Mouse (Mus musculus): Measurements from ENCODE around the gene Dlx5. TPM values are rescaled to one million over a fixed set of nuclear protein-coding genes. Genes with fewer than 3 reads are reported as not detected.

The Dlx5 gene
- polyA plus RNA-seq, 1 experiment: 4.3 TPM

GRCm38 (mm10) chr6:6870876-6871420 is 10.9 kb downstream of the Dlx5 start:
- Histone ChIP-seq H3K4me1 (ENCODE audit: control insufficient read depth, insufficient read depth, low read length) (no peaks in the 10 kb centered on the region; the same call in 1 of the 2 replicates), H3K27me3 (ENCODE audit: control insufficient read depth, insufficient read depth, low read length) (peaks cover 2% of the 10 kb centered on the region), H3K27ac (ENCODE audit: control insufficient read depth, insufficient read depth, low read depth, low read length) (no peak overlapping the region), H3K36me3 (ENCODE audit: control insufficient read depth, insufficient read depth, low read length) (no peaks in the 10 kb centered on the region), H3K4me3 (ENCODE audit: control insufficient read depth, low read depth, low read length) (no peak overlapping the region)
- TF ChIP-seq CTCF (IDR thresholded peaks at IDR 0.05; ENCODE audit: control insufficient read depth, insufficient read depth, insufficient replicate concordance, low read depth, low read length): no peak
- no peak for TF ChIP-seq POLR2A (IDR thresholded peaks at IDR 0.05; ENCODE audit: control insufficient read depth, low read depth, low read length)

DNA sequence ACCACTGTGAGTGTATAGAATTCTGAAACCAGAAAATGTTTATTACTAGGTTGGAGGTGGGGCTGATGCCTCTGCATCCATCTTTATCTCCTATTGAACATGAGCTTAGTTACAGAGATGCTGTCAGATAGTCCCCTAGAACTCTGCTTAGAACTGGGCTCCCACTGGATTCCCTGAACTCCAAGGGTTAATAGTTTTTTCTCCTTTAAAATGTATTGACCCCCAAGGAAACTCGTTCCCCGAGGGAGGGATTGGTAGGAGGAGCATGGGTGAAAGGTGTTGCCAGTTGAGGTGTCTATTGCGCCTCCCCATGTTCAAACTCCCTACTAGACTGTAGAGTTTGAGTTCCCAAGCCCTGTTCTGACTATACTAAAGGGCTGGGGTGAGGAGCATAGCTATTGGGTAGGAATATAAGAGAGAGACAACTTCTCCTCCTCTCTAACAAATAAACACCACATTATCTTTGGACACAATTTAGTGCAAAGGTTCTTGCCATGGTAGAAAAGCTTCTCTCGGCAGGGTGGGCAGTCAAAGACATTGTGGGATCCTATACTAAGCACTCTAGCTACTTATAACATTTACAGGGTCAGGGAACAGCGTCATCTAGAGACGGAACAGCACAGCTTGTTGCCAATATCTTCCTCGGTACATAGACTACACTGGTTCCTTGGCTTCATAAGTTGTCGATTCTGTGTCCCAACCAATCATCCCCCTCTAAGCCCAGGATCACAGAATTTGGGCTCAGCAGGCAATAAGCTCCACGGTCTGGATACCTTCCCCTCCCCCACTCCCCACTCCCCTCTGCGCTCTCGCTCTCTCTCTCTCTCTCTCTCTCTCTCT is 11.7 kb downstream of the Dlx5 start:
- Histone ChIP-seq H3K36me3 (ENCODE audit: control insufficient read depth, insufficient read depth, low read length) (no peaks in the 10 kb centered on the region), H3K27me3 (ENCODE audit: control insufficient read depth, insufficient read depth, low read length) (peaks cover 2% of the 10 kb centered on the region)

GRCm38 (mm10) chr6:6869041-6869685 is 12.7 kb downstream of the Dlx5 start:
- H3K4me1 ChIP-seq (ENCODE audit: control insufficient read depth, insufficient read depth, low read length): no peaks in the 10 kb centered on the region; the same call in 1 of the 2 replicates
- peaks cover under 1% of the 10 kb centered on the region for H3K27me3 ChIP-seq (ENCODE audit: control insufficient read depth, insufficient read depth, low read length)

More for the DNA sequence above, 11.7 kb downstream of the Dlx5 start:
- no peak overlapping the region for H3K4me3 ChIP-seq (ENCODE audit: control insufficient read depth, low read depth, low read length)
- TF ChIP-seq CTCF (IDR thresholded peaks at IDR 0.05; ENCODE audit: control insufficient read depth, insufficient read depth, insufficient replicate concordance, low read depth, low read length): no peak
- no peak for TF ChIP-seq POLR2A (IDR thresholded peaks at IDR 0.05; ENCODE audit: control insufficient read depth, low read depth, low read length)
- H3K27ac ChIP-seq (ENCODE audit: control insufficient read depth, insufficient read depth, low read depth, low read length): no peak overlapping the region
- H3K4me1 ChIP-seq (ENCODE audit: control insufficient read depth, insufficient read depth, low read length): no peaks in the 10 kb centered on the region; the same call in 1 of the 2 replicates

DNA sequence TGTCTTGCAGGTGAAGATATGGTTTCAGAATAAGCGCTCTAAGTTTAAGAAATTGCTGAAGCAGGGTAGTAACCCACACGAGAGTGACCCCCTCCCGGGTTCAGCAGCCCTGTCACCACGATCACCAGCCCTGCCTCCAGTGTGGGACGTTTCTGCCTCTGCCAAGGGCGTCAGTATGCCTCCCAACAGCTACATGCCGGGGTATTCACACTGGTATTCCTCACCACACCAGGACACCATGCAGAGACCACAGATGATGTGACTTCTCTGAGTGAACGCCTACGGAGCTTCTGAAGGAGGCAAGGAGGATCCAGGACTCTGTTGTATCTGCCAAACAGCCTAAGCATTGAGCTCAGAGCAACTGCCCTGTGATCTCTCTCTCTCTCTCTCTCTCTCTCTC is 14.9 kb downstream of the Dlx5 start:
- Histone ChIP-seq H3K36me3 (ENCODE audit: control insufficient read depth, insufficient read depth, low read length) (no peaks in the 10 kb centered on the region), H3K27me3 (ENCODE audit: control insufficient read depth, insufficient read depth, low read length) (peaks cover 9% of the 10 kb centered on the region), H3K4me1 (ENCODE audit: control insufficient read depth, insufficient read depth, low read length) (peaks cover 10% of the 10 kb centered on the region), H3K4me3 (ENCODE audit: control insufficient read depth, low read depth, low read length) (no peak overlapping the region), H3K27ac (ENCODE audit: control insufficient read depth, insufficient read depth, low read depth, low read length) (no peak overlapping the region)
- TF ChIP-seq CTCF (IDR thresholded peaks at IDR 0.05; ENCODE audit: control insufficient read depth, insufficient read depth, insufficient replicate concordance, low read depth, low read length) (no peak), POLR2A (IDR thresholded peaks at IDR 0.05; ENCODE audit: control insufficient read depth, low read depth, low read length) (no peak)

More at GRCm38 (mm10) chr6:6869041-6869685, 12.7 kb downstream of the Dlx5 start:
- Histone ChIP-seq H3K27ac (ENCODE audit: control insufficient read depth, insufficient read depth, low read depth, low read length) (no peak overlapping the region), H3K36me3 (ENCODE audit: control insufficient read depth, insufficient read depth, low read length) (no peaks in the 10 kb centered on the region), H3K4me3 (ENCODE audit: control insufficient read depth, low read depth, low read length) (no peak overlapping the region)
- TF ChIP-seq CTCF (IDR thresholded peaks at IDR 0.05; ENCODE audit: control insufficient read depth, insufficient read depth, insufficient replicate concordance, low read depth, low read length) (no peak), POLR2A (IDR thresholded peaks at IDR 0.05; ENCODE audit: control insufficient read depth, low read depth, low read length) (no peak)

GRCm38 (mm10) chr6:6864441-6865440 is 17.1 kb downstream of the Dlx5 start:
- H3K4me1 ChIP-seq (ENCODE audit: control insufficient read depth, insufficient read depth, low read length): peaks cover 16% of the 10 kb centered on the region
- no peaks in the 10 kb centered on the region for H3K36me3 ChIP-seq (ENCODE audit: control insufficient read depth, insufficient read depth, low read length)
- H3K27ac ChIP-seq (ENCODE audit: control insufficient read depth, insufficient read depth, low read depth, low read length): no peak overlapping the region
- peak overlapping the region; percentile 79 for H3K4me3 ChIP-seq (ENCODE audit: control insufficient read depth, low read depth, low read length)
- no peak for TF ChIP-seq POLR2A (IDR thresholded peaks at IDR 0.05; ENCODE audit: control insufficient read depth, low read depth, low read length)
- TF ChIP-seq CTCF (IDR thresholded peaks at IDR 0.05; ENCODE audit: control insufficient read depth, insufficient read depth, insufficient replicate concordance, low read depth, low read length): no peak
- H3K27me3 ChIP-seq (ENCODE audit: control insufficient read depth, insufficient read depth, low read length): peaks cover 14% of the 10 kb centered on the region

DNA sequence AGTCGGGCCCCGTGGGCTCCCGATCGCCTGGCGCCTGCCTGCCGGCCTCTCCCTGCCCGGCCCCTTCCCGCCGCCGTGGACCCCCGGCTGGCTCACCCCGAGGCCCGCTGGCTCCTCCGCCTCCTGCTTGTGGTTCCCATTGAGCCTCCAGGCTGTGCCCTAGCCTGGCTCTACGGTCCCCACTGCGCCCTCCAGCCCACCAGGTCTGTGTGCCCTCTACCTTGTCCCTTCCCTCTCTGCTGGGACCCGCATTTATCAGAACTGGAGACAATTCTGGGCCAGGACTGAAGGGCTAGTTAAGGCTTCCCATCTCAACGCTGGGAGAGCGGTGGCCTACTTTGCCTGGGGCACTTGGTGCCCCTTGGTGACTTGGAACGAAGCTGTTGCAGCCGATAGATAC is 17.9 kb downstream of the Dlx5 start:
- peak overlapping the region; percentile 79 for H3K4me3 ChIP-seq (ENCODE audit: control insufficient read depth, low read depth, low read length)
- H3K4me1 ChIP-seq (ENCODE audit: control insufficient read depth, insufficient read depth, low read length): peaks cover 16% of the 10 kb centered on the region
- no peak for TF ChIP-seq POLR2A (IDR thresholded peaks at IDR 0.05; ENCODE audit: control insufficient read depth, low read depth, low read length)
- no peak for TF ChIP-seq CTCF (IDR thresholded peaks at IDR 0.05; ENCODE audit: control insufficient read depth, insufficient read depth, insufficient replicate concordance, low read depth, low read length)
- H3K27ac ChIP-seq (ENCODE audit: control insufficient read depth, insufficient read depth, low read depth, low read length): no peak overlapping the region
- peaks cover 14% of the 10 kb centered on the region for H3K27me3 ChIP-seq (ENCODE audit: control insufficient read depth, insufficient read depth, low read length)
- H3K36me3 ChIP-seq (ENCODE audit: control insufficient read depth, insufficient read depth, low read length): no peaks in the 10 kb centered on the region
